Mouse (Mus musculus): ENCODE data around the gene Psmg4. TPM values are rescaled to one million over a fixed set of nuclear protein-coding genes. Genes with fewer than 3 reads are reported as not detected.

The Psmg4 gene
- polyA plus RNA-seq, 1 experiment, result 29.2 TPM

- Histone ChIP-seq H3K27me3 (ENCODE audit: control insufficient read depth, insufficient read depth, low read length, poor library complexity, severe bottlenecking) (no peaks in the 10 kb centered on the region), H3K27ac (ENCODE audit: insufficient read depth, low read length) (no peak overlapping the region), H3K4me3 (ENCODE audit: low read depth, low read length) (no peak overlapping the region), H3K36me3 (ENCODE audit: control insufficient read depth, insufficient read depth, low read length, poor library complexity, severe bottlenecking) (no peaks in the 10 kb centered on the region), H3K9ac (ENCODE audit: low read depth, poor library complexity, severe bottlenecking) (no peak overlapping the region), H3K4me1 (ENCODE audit: control insufficient read depth, insufficient read depth, low read length) (no peaks in the 10 kb centered on the region), H3K9me3 (replicated peaks; ENCODE audit: control insufficient read depth, insufficient read depth, low read length, poor library complexity, severe bottlenecking) (no peaks in the 10 kb centered on the region)
- TF ChIP-seq CTCF (IDR thresholded peaks at IDR 0.05; ENCODE audit: low read depth, low read length), result no peak
- no peak for TF ChIP-seq POLR2A (IDR thresholded peaks at IDR 0.05; ENCODE audit: insufficient read depth, low read length)
- TF ChIP-seq EP300 (IDR thresholded peaks at IDR 0.05; ENCODE audit: insufficient read depth, low read depth, low read length), result no peak
These were observed 26.2 kb upstream of the Psmg4 start for GRCm38 (mm10) chr13:34136605-34137004.

- Histone ChIP-seq H3K27me3 (ENCODE audit: control insufficient read depth, insufficient read depth, low read length, poor library complexity, severe bottlenecking) (no peaks in the 10 kb centered on the region; the same call in 1 of the 2 replicates), H3K36me3 (ENCODE audit: control insufficient read depth, insufficient read depth, low read length, poor library complexity, severe bottlenecking) (no peaks in the 10 kb centered on the region), H3K9ac (ENCODE audit: low read depth, poor library complexity, severe bottlenecking) (no peak overlapping the region), H3K4me1 (ENCODE audit: control insufficient read depth, insufficient read depth, low read length) (peaks cover 3% of the 10 kb centered on the region), H3K9me3 (replicated peaks; ENCODE audit: control insufficient read depth, insufficient read depth, low read length, poor library complexity, severe bottlenecking) (no peaks in the 10 kb centered on the region), H3K4me3 (ENCODE audit: low read depth, low read length) (no peak overlapping the region), H3K27ac (ENCODE audit: insufficient read depth, low read length) (no peak overlapping the region)
- no peak for TF ChIP-seq CTCF (IDR thresholded peaks at IDR 0.05; ENCODE audit: low read depth, low read length)
- no peak for TF ChIP-seq EP300 (IDR thresholded peaks at IDR 0.05; ENCODE audit: insufficient read depth, low read depth, low read length)
- TF ChIP-seq POLR2A (IDR thresholded peaks at IDR 0.05; ENCODE audit: insufficient read depth, low read length), result no peak
These were observed 19.4 kb upstream of the Psmg4 start for GRCm38 (mm10) chr13:34143389-34143788.

- peaks cover 3% of the 10 kb centered on the region for H3K4me1 ChIP-seq (ENCODE audit: control insufficient read depth, insufficient read depth, low read length)
- no peaks in the 10 kb centered on the region; the same call in 1 of the 2 replicates for H3K27me3 ChIP-seq (ENCODE audit: control insufficient read depth, insufficient read depth, low read length, poor library complexity, severe bottlenecking)
- no peak overlapping the region for H3K27ac ChIP-seq (ENCODE audit: insufficient read depth, low read length)
- H3K4me3 ChIP-seq (ENCODE audit: low read depth, low read length), result no peak overlapping the region
- H3K9me3 ChIP-seq (replicated peaks; ENCODE audit: control insufficient read depth, insufficient read depth, low read length, poor library complexity, severe bottlenecking), result no peaks in the 10 kb centered on the region
- no peak for TF ChIP-seq EP300 (IDR thresholded peaks at IDR 0.05; ENCODE audit: insufficient read depth, low read depth, low read length)
- TF ChIP-seq CTCF (IDR thresholded peaks at IDR 0.05; ENCODE audit: low read depth, low read length), result no peak
- TF ChIP-seq POLR2A (IDR thresholded peaks at IDR 0.05; ENCODE audit: insufficient read depth, low read length), result no peak
- H3K9ac ChIP-seq (ENCODE audit: low read depth, poor library complexity, severe bottlenecking), result no peak overlapping the region
- H3K36me3 ChIP-seq (ENCODE audit: control insufficient read depth, insufficient read depth, low read length, poor library complexity, severe bottlenecking), result no peaks in the 10 kb centered on the region
These were observed 15.8 kb upstream of the Psmg4 start for GRCm38 (mm10) chr13:34146916-34147315.

GRCm38 (mm10) chr13:34148181-34148580 is 14.6 kb upstream of the Psmg4 start:
- no peak for TF ChIP-seq CTCF (IDR thresholded peaks at IDR 0.05; ENCODE audit: low read depth, low read length)
- TF ChIP-seq POLR2A (IDR thresholded peaks at IDR 0.05; ENCODE audit: insufficient read depth, low read length), result no peak
- TF ChIP-seq EP300 (IDR thresholded peaks at IDR 0.05; ENCODE audit: insufficient read depth, low read depth, low read length), result no peak
- H3K27me3 ChIP-seq (ENCODE audit: control insufficient read depth, insufficient read depth, low read length, poor library complexity, severe bottlenecking), result no peaks in the 10 kb centered on the region
- no peaks in the 10 kb centered on the region for H3K9me3 ChIP-seq (replicated peaks; ENCODE audit: control insufficient read depth, insufficient read depth, low read length, poor library complexity, severe bottlenecking)
- no peak overlapping the region for H3K4me3 ChIP-seq (ENCODE audit: low read depth, low read length)
- H3K4me1 ChIP-seq (ENCODE audit: control insufficient read depth, insufficient read depth, low read length), result peaks cover 5% of the 10 kb centered on the region
- no peak overlapping the region; the same call in 1 of the 2 replicates for H3K9ac ChIP-seq (ENCODE audit: low read depth, poor library complexity, severe bottlenecking)
- no peaks in the 10 kb centered on the region for H3K36me3 ChIP-seq (ENCODE audit: control insufficient read depth, insufficient read depth, low read length, poor library complexity, severe bottlenecking)
- peak overlapping the region; percentile 64; the same call in 1 of the 2 replicates for H3K27ac ChIP-seq (ENCODE audit: insufficient read depth, low read length)

- Histone ChIP-seq H3K4me1 (ENCODE audit: control insufficient read depth, insufficient read depth, low read length) (peaks cover 10% of the 10 kb centered on the region), H3K9me3 (replicated peaks; ENCODE audit: control insufficient read depth, insufficient read depth, low read length, poor library complexity, severe bottlenecking) (no peaks in the 10 kb centered on the region), H3K27me3 (ENCODE audit: control insufficient read depth, insufficient read depth, low read length, poor library complexity, severe bottlenecking) (no peaks in the 10 kb centered on the region), H3K27ac (ENCODE audit: insufficient read depth, low read length) (peak overlapping the region; percentile 64), H3K36me3 (ENCODE audit: control insufficient read depth, insufficient read depth, low read length, poor library complexity, severe bottlenecking) (no peaks in the 10 kb centered on the region), H3K4me3 (ENCODE audit: low read depth, low read length) (peak overlapping the region; percentile 77), H3K9ac (ENCODE audit: low read depth, poor library complexity, severe bottlenecking) (peak overlapping the region; percentile 65)
- TF ChIP-seq POLR2A (IDR thresholded peaks at IDR 0.05; ENCODE audit: insufficient read depth, low read length) (no peak), EP300 (IDR thresholded peaks at IDR 0.05; ENCODE audit: insufficient read depth, low read depth, low read length) (peak; percentile 65; the same call in 1 of the 2 replicates)
These were observed 13.9 kb upstream of the Psmg4 start for GRCm38 (mm10) chr13:34148767-34149392.

- Histone ChIP-seq H3K9me3 (replicated peaks; ENCODE audit: control insufficient read depth, insufficient read depth, low read length, poor library complexity, severe bottlenecking) (no peaks in the 10 kb centered on the region), H3K9ac (ENCODE audit: low read depth, poor library complexity, severe bottlenecking) (peak overlapping the region; percentile 65), H3K36me3 (ENCODE audit: control insufficient read depth, insufficient read depth, low read length, poor library complexity, severe bottlenecking) (no peaks in the 10 kb centered on the region), H3K4me1 (ENCODE audit: control insufficient read depth, insufficient read depth, low read length) (peaks cover 10% of the 10 kb centered on the region), H3K4me3 (ENCODE audit: low read depth, low read length) (no peak overlapping the region; the same call in 1 of the 2 replicates), H3K27me3 (ENCODE audit: control insufficient read depth, insufficient read depth, low read length, poor library complexity, severe bottlenecking) (no peaks in the 10 kb centered on the region), H3K27ac (ENCODE audit: insufficient read depth, low read length) (peak overlapping the region; percentile 64)
- TF ChIP-seq CTCF (IDR thresholded peaks at IDR 0.05; ENCODE audit: low read depth, low read length) (no peak), EP300 (IDR thresholded peaks at IDR 0.05; ENCODE audit: insufficient read depth, low read depth, low read length) (no peak), POLR2A (IDR thresholded peaks at IDR 0.05; ENCODE audit: insufficient read depth, low read length) (no peak)
These were observed 13.1 kb upstream of the Psmg4 start for GRCm38 (mm10) chr13:34149463-34150176.

All from ES-Bruce4 (cell line).